Mouse (Mus musculus): Measurements from ENCODE around the gene Ccdc71. TPM values are rescaled to one million over a fixed set of nuclear protein-coding genes. Genes with fewer than 3 reads are reported as not detected.

The Ccdc71 gene
- polyA plus RNA-seq, 1 experiment from 2014 or later: 51.4 TPM

GRCm38 (mm10) chr9:108450292-108451169 is 9.8 kb upstream of the Ccdc71 start:
- peaks cover 49% of the 10 kb centered on the region for H3K4me1 ChIP-seq
- no peaks in the 10 kb centered on the region for H3K27me3 ChIP-seq
- peaks cover 17% of the 10 kb centered on the region for H3K36me3 ChIP-seq
- H3K4me2 ChIP-seq (replicated peaks): peak overlapping the region; percentile 91
- H3K27ac ChIP-seq (replicated peaks): peak overlapping the region; percentile 95
- H3K4me3 ChIP-seq: peak overlapping the region; percentile 61
- 53% methylated on average over 21 of the region's 21 CpGs for WGBS
- ATAC-seq (ENCODE audit: low FRiP score, low read depth): peak; percentile 72
- peak overlapping the region; percentile 26 for H3K9ac ChIP-seq (replicated peaks)
- no peaks in the 10 kb centered on the region for H3K9me3 ChIP-seq

GRCm38 (mm10) chr9:108451170-108451493 is 9.2 kb upstream of the Ccdc71 start:
- Histone ChIP-seq H3K27me3 (no peaks in the 10 kb centered on the region), H3K9me3 (no peaks in the 10 kb centered on the region), H3K4me2 (replicated peaks) (peak overlapping the region; percentile 91), H3K4me3 (peak overlapping the region; percentile 61), H3K4me1 (peaks cover 49% of the 10 kb centered on the region), H3K9ac (replicated peaks) (peak overlapping the region; percentile 26), H3K36me3 (peaks cover 17% of the 10 kb centered on the region), H3K27ac (replicated peaks) (peak overlapping the region; percentile 95)
- no peak for ATAC-seq (ENCODE audit: low FRiP score, low read depth)
- 81% methylated on average over 6 of the region's 6 CpGs for WGBS

GRCm38 (mm10) chr9:108451519-108452160 is 8.7 kb upstream of the Ccdc71 start:
- H3K4me1 ChIP-seq: peaks cover 49% of the 10 kb centered on the region
- H3K4me3 ChIP-seq: peak overlapping the region; percentile 61
- peak overlapping the region; percentile 95 for H3K27ac ChIP-seq (replicated peaks)
- H3K36me3 ChIP-seq: peaks cover 17% of the 10 kb centered on the region
- no peaks in the 10 kb centered on the region for H3K9me3 ChIP-seq
- no peaks in the 10 kb centered on the region for H3K27me3 ChIP-seq
- WGBS: 44% methylated on average over 6 of the region's 6 CpGs
- peak overlapping the region; percentile 91 for H3K4me2 ChIP-seq (replicated peaks)
- peak overlapping the region; percentile 79 for H3K9ac ChIP-seq (replicated peaks)
- no peak for ATAC-seq (ENCODE audit: low FRiP score, low read depth)

- peak overlapping the region; percentile 61 for H3K4me3 ChIP-seq
Measured at GRCm38 (mm10) chr9:108452291-108452906, 7.9 kb upstream of the Ccdc71 start.

GRCm38 (mm10) chr9:108452911-108453310 is 7.4 kb upstream of the Ccdc71 start:
- ATAC-seq (ENCODE audit: low FRiP score, low read depth): no peak
- H3K4me1 ChIP-seq: peaks cover 49% of the 10 kb centered on the region
- no peaks in the 10 kb centered on the region for H3K27me3 ChIP-seq
- WGBS: 51% methylated on average over 6 of the region's 6 CpGs
- H3K4me2 ChIP-seq (replicated peaks): peak overlapping the region; percentile 91
- H3K36me3 ChIP-seq: peaks cover 11% of the 10 kb centered on the region
- peak overlapping the region; percentile 61 for H3K4me3 ChIP-seq
- H3K27ac ChIP-seq (replicated peaks): peak overlapping the region; percentile 54
- H3K9ac ChIP-seq (replicated peaks): peak overlapping the region; percentile 79; the same call in 1 of the 2 replicates
- H3K9me3 ChIP-seq: no peaks in the 10 kb centered on the region

More at GRCm38 (mm10) chr9:108452291-108452906, 7.9 kb upstream of the Ccdc71 start:
- Histone ChIP-seq H3K4me1 (peaks cover 49% of the 10 kb centered on the region), H3K27me3 (no peaks in the 10 kb centered on the region), H3K9ac (replicated peaks) (peak overlapping the region; percentile 79), H3K9me3 (no peaks in the 10 kb centered on the region), H3K27ac (replicated peaks) (peak overlapping the region; percentile 54), H3K4me2 (replicated peaks) (peak overlapping the region; percentile 91), H3K36me3 (peaks cover 16% of the 10 kb centered on the region)
- under 1% methylated on average over 40 of the region's 40 CpGs for WGBS
- peak; percentile 74 for ATAC-seq (ENCODE audit: low FRiP score, low read depth)

- Histone ChIP-seq H3K4me2 (replicated peaks) (no peak overlapping the region), H3K27ac (replicated peaks) (peak overlapping the region; percentile 54; the same call in 1 of the 2 replicates)
- WGBS: 87% methylated on average over 4 of the region's 4 CpGs
Measured at GRCm38 (mm10) chr9:108453458-108453857, 6.9 kb upstream of the Ccdc71 start.

GRCm38 (mm10) chr9:108454429-108454828 is 5.9 kb upstream of the Ccdc71 start:
- Histone ChIP-seq H3K9me3 (no peaks in the 10 kb centered on the region), H3K9ac (replicated peaks) (no peak overlapping the region)
- 87% methylated on average over 6 of the region's 6 CpGs for WGBS

More at GRCm38 (mm10) chr9:108453458-108453857, 6.9 kb upstream of the Ccdc71 start:
- H3K4me1 ChIP-seq: peaks cover 49% of the 10 kb centered on the region
- ATAC-seq (ENCODE audit: low FRiP score, low read depth): no peak
- H3K36me3 ChIP-seq: peaks cover 5% of the 10 kb centered on the region
- no peaks in the 10 kb centered on the region for H3K27me3 ChIP-seq
- no peak overlapping the region for H3K4me3 ChIP-seq
- no peaks in the 10 kb centered on the region for H3K9me3 ChIP-seq
- no peak overlapping the region for H3K9ac ChIP-seq (replicated peaks)

GRCm38 (mm10) chr9:108455747-108456571 is 4.4 kb upstream of the Ccdc71 start:
- no peaks in the 10 kb centered on the region for H3K9me3 ChIP-seq
- no peaks in the 10 kb centered on the region for H3K27me3 ChIP-seq
- no peak overlapping the region for H3K9ac ChIP-seq (replicated peaks)
- H3K27ac ChIP-seq (replicated peaks): no peak overlapping the region
- ATAC-seq (ENCODE audit: low FRiP score, low read depth): no peak
- peaks cover 24% of the 10 kb centered on the region for H3K4me1 ChIP-seq
- WGBS: 78% methylated on average over 12 of the region's 12 CpGs
- no peak overlapping the region for H3K4me2 ChIP-seq (replicated peaks)
- H3K36me3 ChIP-seq: no peaks in the 10 kb centered on the region
- H3K4me3 ChIP-seq: no peak overlapping the region

More at GRCm38 (mm10) chr9:108454429-108454828, 5.9 kb upstream of the Ccdc71 start:
- Histone ChIP-seq H3K4me3 (no peak overlapping the region), H3K27me3 (no peaks in the 10 kb centered on the region), H3K27ac (replicated peaks) (no peak overlapping the region), H3K36me3 (no peaks in the 10 kb centered on the region), H3K4me2 (replicated peaks) (no peak overlapping the region), H3K4me1 (peaks cover 39% of the 10 kb centered on the region)
- ATAC-seq (ENCODE audit: low FRiP score, low read depth): no peak

- Histone ChIP-seq H3K4me1 (peaks cover 24% of the 10 kb centered on the region), H3K9ac (replicated peaks) (no peak overlapping the region), H3K4me2 (replicated peaks) (no peak overlapping the region), H3K36me3 (no peaks in the 10 kb centered on the region), H3K27me3 (no peaks in the 10 kb centered on the region), H3K27ac (replicated peaks) (no peak overlapping the region), H3K4me3 (no peak overlapping the region), H3K9me3 (no peaks in the 10 kb centered on the region)
- 89% methylated on average over 10 of the region's 10 CpGs for WGBS
- no peak for ATAC-seq (ENCODE audit: low FRiP score, low read depth)
Measured at GRCm38 (mm10) chr9:108456953-108457352, 3.4 kb upstream of the Ccdc71 start.

- Histone ChIP-seq H3K4me1 (peaks cover 10% of the 10 kb centered on the region), H3K27ac (replicated peaks) (peak overlapping the region; percentile 88), H3K9me3 (no peaks in the 10 kb centered on the region), H3K4me2 (replicated peaks) (peak overlapping the region; percentile 92), H3K27me3 (no peaks in the 10 kb centered on the region), H3K9ac (replicated peaks) (no peak overlapping the region), H3K36me3 (peaks cover 20% of the 10 kb centered on the region), H3K4me3 (peak overlapping the region; percentile 94)
- ATAC-seq (ENCODE audit: low FRiP score, low read depth): 0 out of 2 replicates have a peak, but pooled peaks have one; percentile 41
- WGBS: 91% methylated on average over 1 of the region's 1 CpGs
Measured at GRCm38 (mm10) chr9:108459939-108460318, 398 bp upstream of the Ccdc71 start.

- Histone ChIP-seq H3K4me1 (peaks cover 10% of the 10 kb centered on the region), H3K4me3 (peak within 1 kb of the TSS; percentile 94), H3K9me3 (no peaks in the 10 kb centered on the region), H3K36me3 (peaks cover 32% of the 10 kb centered on the region), H3K27me3 (no peaks in the 10 kb centered on the region), H3K27ac (replicated peaks) (peak within 1 kb of the TSS; percentile 88), H3K9ac (replicated peaks) (peak within 1 kb of the TSS; percentile 87), H3K4me2 (replicated peaks) (peak within 1 kb of the TSS; percentile 92)
- ATAC-seq (ENCODE audit: low FRiP score, low read depth): no peak
- 26% methylated on average over 11 of the region's 11 CpGs for WGBS
Measured at GRCm38 (mm10) chr9:108461181-108461631, 879 bp downstream of the Ccdc71 start, which contains the start of gene Klhdc8b. TSS of gene Klhdc8b (minus strand) at chr9:108461581.

Data from midbrain, embryonic 12.5 days (tissue).